Mouse (Mus musculus) forebrain, postnatal 0 days (tissue): ENCODE measurements around the gene OR5BS1P. TPM values are rescaled to one million over a fixed set of nuclear protein-coding genes. Genes with fewer than 3 reads are reported as not detected.

Experiments used
- ATAC-seq: fragments of 200-750 bp; cut with Nextera tagmentation; 2 replicates; pipeline ENCODE4 v1.8.0; 2017; ENCODE audit warnings: mild to moderate bottlenecking, moderate library complexity
- DNase-seq: peaks from one replicate; pipeline ENCODE4 v3.0.0-alpha.2; 2015
- H3K27ac ChIP-seq: fragments of 300-500 bp; sonication (generic); 2 replicates; pipeline ENCODE4 v1.5.1; 2014; ENCODE audit warnings: low read depth, mild to moderate bottlenecking, antibody characterized with exemption, low read length, moderate library complexity, mixed read lengths
- H3K27me3 ChIP-seq: fragments of 300-500 bp; sonication (generic); 2 replicates; pipeline ENCODE4 v1.6.1; 2014; ENCODE audit warnings: mild to moderate bottlenecking, low read length, mixed read lengths; ENCODE audit not compliant: insufficient read depth
- H3K36me3 ChIP-seq: fragments of 300-500 bp; sonication (generic); 2 replicates; pipeline ENCODE4 v1.6.1; 2014; ENCODE audit warnings: mild to moderate bottlenecking, moderate library complexity; ENCODE audit not compliant: insufficient read depth
- H3K4me1 ChIP-seq: fragments of 300-500 bp; sonication (generic); 2 replicates; pipeline ENCODE4 v1.6.1; 2014; ENCODE audit warnings: antibody characterized with exemption; ENCODE audit not compliant: insufficient read depth
- H3K4me2 ChIP-seq: fragments of 300-500 bp; sonication (generic); 2 replicates; pipeline ENCODE4 v1.6.1; 2014; ENCODE audit warnings: low read depth, mild to moderate bottlenecking, moderate library complexity
- H3K4me3 ChIP-seq: fragments of 300-500 bp; sonication (generic); 2 replicates; pipeline ENCODE4 v1.5.1; 2014; ENCODE audit warnings: low read depth, low read length, mixed read lengths
- H3K9ac ChIP-seq: fragments of 300-500 bp; sonication (generic); 2 replicates; pipeline ENCODE4 v1.6.1; 2014; ENCODE audit warnings: mild to moderate bottlenecking
- H3K9me3 ChIP-seq: fragments of 300-500 bp; sonication (generic); 2 replicates; pipeline ENCODE4 v1.6.1; 2016; ENCODE audit warnings: low read length
- CTCF ChIP-seq: sonication (generic); IDR thresholded peaks from 2 replicates; pipeline ENCODE4 v1.5.1; 2016; ENCODE audit warnings: antibody characterized with exemption, control low read depth, low read depth
- WGBS: fragments of 180-500 bp; shearing (Covaris S2); extraction: QIAGEN DNeasy Blood & Tissue Kit; methylation state at CpG from one replicate; pipeline ENCODE4 v1.1.7; 2014; 5-methylcytosine and 5-hydroxymethylcytosine counted together
- polyA plus RNA-seq: library from polyadenylated mRNA; unstranded; fragments of >200 nt; fragmentation: Nextera tagmentation; extraction: Ambion mirVana; gene quantifications from 2 replicates; pipeline ENCODE4 v1.2.1, GENCODE M21; 2015
- total RNA-seq: library from RNA; depleted of rRNA; stranded (reverse); fragments of >200 nt; gene quantifications from 2 replicates; pipeline ENCODE4 v1.2.3, GENCODE M21; 2014

The OR5BS1P gene
- total and polyA plus RNA-seq, 2 experiments from 2014 or later, result not detected

DNA sequence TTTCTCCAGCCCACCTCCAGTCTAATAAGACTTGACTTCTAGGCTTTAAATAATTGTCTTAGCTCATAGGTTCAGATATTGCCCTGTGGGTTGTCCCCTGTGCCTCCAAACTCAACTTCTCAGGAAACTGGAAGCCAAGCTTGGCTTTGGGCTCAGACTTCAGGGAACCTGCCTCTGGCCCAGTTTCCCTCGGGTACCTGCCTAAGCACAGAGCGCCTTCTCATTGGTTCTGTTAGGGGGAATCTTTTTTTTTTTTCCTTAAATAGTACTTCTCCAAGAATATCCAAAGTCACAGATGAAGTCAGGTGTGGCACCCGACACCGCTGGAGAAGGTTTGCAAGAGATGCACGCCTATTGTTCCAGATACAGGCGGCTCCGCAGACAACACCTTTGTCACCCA, 17.4 kb upstream of the OR5BS1P start, which contains the start of gene Olfr281:
Gene Olfr281, plus strand, starts transcription at position 301 of the 400 bp plus-strand sequence.
- WGBS, result 95% methylated on average over 7 of the region's 7 CpGs
- no peaks in the 10 kb centered on the region for H3K27me3 ChIP-seq
- no peak within 1 kb of the TSS for H3K4me2 ChIP-seq
- no peak within 1 kb of the TSS for H3K4me3 ChIP-seq
- no peak for ATAC-seq
- no peak within 1 kb of the TSS for H3K9ac ChIP-seq
- H3K36me3 ChIP-seq, result no peaks in the 10 kb centered on the region
- TF ChIP-seq CTCF, result no peak
- no peaks in the 10 kb centered on the region for H3K4me1 ChIP-seq
- DNase-seq, result no peak
- H3K27ac ChIP-seq, result no peak within 1 kb of the TSS
- no peaks in the 10 kb centered on the region for H3K9me3 ChIP-seq

DNA sequence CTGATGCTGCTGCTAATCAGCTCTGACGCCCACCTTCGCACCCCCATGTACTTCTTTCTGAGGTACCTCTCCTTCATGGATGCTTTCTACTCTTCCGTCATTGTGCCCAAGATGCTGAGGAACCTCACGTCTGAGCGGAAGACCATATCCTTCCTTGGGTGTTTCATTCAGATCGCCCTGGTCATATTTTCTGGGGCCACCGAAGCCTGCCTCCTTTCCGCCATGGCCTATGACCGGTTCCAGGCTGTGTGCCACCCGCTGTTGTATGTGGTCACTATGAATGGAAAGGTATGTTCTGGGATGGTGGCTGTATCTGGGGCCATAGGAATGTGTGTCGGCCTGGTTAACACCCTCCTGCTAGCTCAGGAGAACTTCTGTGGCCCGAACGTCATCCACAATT, 1.8 kb downstream of the OR5BS1P start:
- Histone ChIP-seq H3K4me1 (no peaks in the 10 kb centered on the region), H3K9me3 (no peaks in the 10 kb centered on the region), H3K4me2 (no peak overlapping the region), H3K36me3 (no peaks in the 10 kb centered on the region), H3K4me3 (no peak overlapping the region), H3K9ac (no peak overlapping the region), H3K27ac (no peak overlapping the region), H3K27me3 (no peaks in the 10 kb centered on the region)
- no peak for DNase-seq
- 93% methylated on average over 13 of the region's 13 CpGs for WGBS
- no peak for ATAC-seq
- no peak for TF ChIP-seq CTCF

DNA sequence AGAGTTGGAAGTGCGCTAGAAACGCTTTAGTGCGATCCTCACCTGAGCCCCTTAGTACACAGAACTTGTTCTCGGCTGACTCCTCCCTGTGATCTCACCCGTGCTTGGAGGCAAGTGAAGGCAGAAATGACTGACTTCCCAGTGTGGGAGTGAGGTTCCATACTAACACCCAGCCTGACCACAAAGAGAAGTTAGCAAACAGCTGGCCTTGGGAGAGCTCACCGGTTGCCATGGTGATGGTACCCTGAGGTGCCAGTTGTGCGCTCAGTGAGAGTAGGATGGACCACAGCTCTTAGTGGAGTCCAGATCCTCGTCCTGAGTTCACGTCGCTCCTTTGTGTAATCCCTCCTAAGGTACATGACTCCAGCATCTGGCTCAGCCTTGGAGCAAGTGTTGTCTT, 5.3 kb downstream of the OR5BS1P start:
- H3K36me3 ChIP-seq, result no peaks in the 10 kb centered on the region
- H3K4me2 ChIP-seq, result no peak overlapping the region
- TF ChIP-seq CTCF, result no peak
- H3K9ac ChIP-seq, result no peak overlapping the region
- H3K9me3 ChIP-seq, result no peaks in the 10 kb centered on the region
- H3K4me1 ChIP-seq, result no peaks in the 10 kb centered on the region
- DNase-seq (peak; percentile 2), ATAC-seq (no peak)
- WGBS, result 79% methylated on average over 10 of the region's 10 CpGs
- no peaks in the 10 kb centered on the region for H3K27me3 ChIP-seq
- H3K27ac ChIP-seq, result no peak overlapping the region
- H3K4me3 ChIP-seq, result no peak overlapping the region

DNA sequence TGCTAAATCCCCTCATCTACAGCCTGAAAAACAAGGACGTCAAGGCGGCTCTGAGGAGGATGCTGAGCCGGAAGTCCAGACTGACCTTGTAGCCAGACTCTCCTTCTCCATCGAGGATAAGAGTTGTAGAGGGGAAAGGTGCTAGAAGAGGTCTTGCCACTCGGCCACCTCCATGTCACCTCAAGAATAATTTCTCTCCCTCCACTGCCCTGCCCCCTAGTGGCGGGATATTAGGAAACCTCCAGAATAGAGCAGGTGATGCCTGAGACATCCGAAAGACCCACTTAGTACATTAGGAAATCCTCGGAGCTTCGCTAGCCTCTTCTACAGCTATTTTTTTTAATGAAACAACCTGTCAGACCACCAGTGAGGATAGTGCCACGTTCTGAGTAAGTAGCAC, 5.7 kb downstream of the OR5BS1P start:
- no peaks in the 10 kb centered on the region for H3K9me3 ChIP-seq
- no peak overlapping the region for H3K9ac ChIP-seq
- no peak for ATAC-seq
- no peaks in the 10 kb centered on the region for H3K36me3 ChIP-seq
- no peak for DNase-seq
- peak; percentile 42 for TF ChIP-seq CTCF
- WGBS, result 59% methylated on average over 10 of the region's 10 CpGs
- no peak overlapping the region for H3K27ac ChIP-seq
- no peaks in the 10 kb centered on the region for H3K4me1 ChIP-seq
- no peak overlapping the region for H3K4me3 ChIP-seq
- H3K4me2 ChIP-seq, result no peak overlapping the region
- H3K27me3 ChIP-seq, result no peaks in the 10 kb centered on the region

DNA sequence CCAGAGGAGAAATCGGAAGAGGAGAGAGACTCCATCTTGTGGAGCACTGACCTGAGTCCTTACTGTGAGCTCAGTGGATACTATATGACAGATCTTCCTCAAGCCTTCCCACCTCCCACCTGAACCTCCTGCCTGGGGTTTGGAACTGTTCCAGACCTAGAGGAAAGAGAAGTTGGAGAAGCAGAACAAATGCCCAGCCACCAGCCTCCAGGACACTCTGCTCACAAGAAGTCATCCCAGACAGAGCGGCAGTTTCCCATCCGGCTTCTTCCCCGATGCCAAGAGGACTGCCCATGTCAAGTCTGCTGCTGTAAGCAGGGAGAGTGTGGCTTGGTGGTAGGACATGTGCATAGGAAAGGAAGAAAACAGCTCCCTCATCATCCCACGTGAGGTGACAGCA, 6.6 kb downstream of the OR5BS1P start:
- no peak overlapping the region for H3K4me3 ChIP-seq
- 66% methylated on average over 5 of the region's 5 CpGs for WGBS
- no peak for TF ChIP-seq CTCF
- DNase-seq (no peak), ATAC-seq (no peak)
- H3K4me2 ChIP-seq, result no peak overlapping the region
- no peak overlapping the region for H3K9ac ChIP-seq
- no peaks in the 10 kb centered on the region for H3K27me3 ChIP-seq
- H3K27ac ChIP-seq, result no peak overlapping the region
- no peaks in the 10 kb centered on the region for H3K9me3 ChIP-seq
- H3K36me3 ChIP-seq, result no peaks in the 10 kb centered on the region
- no peaks in the 10 kb centered on the region for H3K4me1 ChIP-seq

DNA sequence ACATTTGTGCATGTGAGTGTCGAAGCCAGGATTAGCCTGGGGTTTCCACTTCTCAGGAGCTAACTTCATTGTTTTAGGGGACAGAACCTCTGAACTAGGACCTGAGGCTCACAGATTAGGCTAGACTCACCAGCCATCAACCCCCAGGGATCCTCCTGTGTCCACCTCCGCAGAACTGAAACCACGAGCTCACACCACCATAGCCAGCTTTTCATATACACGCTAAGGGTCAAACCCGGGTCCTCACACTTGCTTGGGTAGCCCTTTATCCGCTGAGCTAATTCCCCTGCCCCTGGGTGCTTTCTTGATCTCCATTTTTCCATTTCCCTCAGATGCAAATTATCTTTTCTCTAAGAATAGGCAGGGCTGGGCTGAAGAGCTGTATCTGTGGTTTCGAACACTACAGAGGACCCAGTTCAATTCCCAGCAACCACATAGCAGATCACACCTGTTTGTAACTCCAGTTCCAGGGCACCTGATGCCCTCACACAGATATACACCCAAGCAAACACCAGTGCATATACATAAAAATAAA, 9.9 kb downstream of the OR5BS1P start:
- H3K4me3 ChIP-seq, result no peak overlapping the region
- no peaks in the 10 kb centered on the region for H3K36me3 ChIP-seq
- no peaks in the 10 kb centered on the region for H3K4me1 ChIP-seq
- no peak overlapping the region for H3K4me2 ChIP-seq
- H3K9ac ChIP-seq, result no peak overlapping the region
- WGBS, result 70% methylated on average over 7 of the region's 7 CpGs
- TF ChIP-seq CTCF, result no peak
- H3K9me3 ChIP-seq, result no peaks in the 10 kb centered on the region
- DNase-seq, result no peak
- no peaks in the 10 kb centered on the region for H3K27me3 ChIP-seq
- ATAC-seq, result no peak
- H3K27ac ChIP-seq, result no peak overlapping the region

DNA sequence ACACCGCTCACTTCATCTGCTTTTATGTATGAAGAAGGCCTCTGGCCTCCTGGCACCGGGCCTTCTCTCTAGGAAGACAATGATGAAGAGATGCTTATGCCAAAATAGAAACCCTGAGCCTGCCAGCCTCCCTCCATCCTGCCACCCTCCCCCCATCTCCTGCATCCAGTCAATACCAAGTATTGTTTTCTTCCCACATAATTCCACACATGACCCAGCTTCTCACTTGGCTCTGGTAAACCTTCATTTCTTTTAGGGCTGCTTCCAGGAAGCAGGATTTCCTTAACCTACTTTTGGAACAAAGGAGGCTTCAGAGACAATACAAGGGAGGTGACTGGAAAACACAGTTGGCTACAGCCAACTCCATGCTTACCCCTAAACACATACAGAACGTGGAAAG, 13.0 kb downstream of the OR5BS1P start, which contains the start of gene Lalba:
Gene Lalba, minus strand, starts transcription at position 21 of the 400 bp plus-strand sequence.
- no peak within 1 kb of the TSS for H3K4me3 ChIP-seq
- H3K9me3 ChIP-seq, result no peaks in the 10 kb centered on the region
- WGBS, result 51% methylated on average over 3 of the region's 3 CpGs
- no peak within 1 kb of the TSS for H3K27ac ChIP-seq
- ATAC-seq (no peak), DNase-seq (no peak)
- no peaks in the 10 kb centered on the region for H3K27me3 ChIP-seq
- H3K4me1 ChIP-seq, result no peaks in the 10 kb centered on the region
- H3K4me2 ChIP-seq, result no peak within 1 kb of the TSS
- no peaks in the 10 kb centered on the region for H3K36me3 ChIP-seq
- no peak for TF ChIP-seq CTCF
- H3K9ac ChIP-seq, result no peak within 1 kb of the TSS
